Mouse (Mus musculus) hindbrain, embryonic 15.5 days (tissue): ENCODE measurements around the gene B3gntl1. TPM values are rescaled to one million over a fixed set of nuclear protein-coding genes. Genes with fewer than 3 reads are reported as not detected.

Source experiments
- ATAC-seq: fragments of 200-750 bp; cut with Nextera tagmentation; 2 replicates; pipeline ENCODE4 v1.8.0; 2017; ENCODE audit warnings: low read depth, moderate number of reproducible peaks, moderate TSS enrichment; ENCODE audit not compliant: low FRiP score
- H3K27ac ChIP-seq: fragments of 300-500 bp; sonication (generic); replicated peaks from 2 replicates; pipeline ENCODE4 v1.5.1; 2015; ENCODE audit warnings: mild to moderate bottlenecking, inconsistent platforms
- H3K27me3 ChIP-seq: fragments of 300-500 bp; sonication (generic); 2 replicates; pipeline ENCODE4 v1.6.1; 2015; ENCODE audit warnings: control low read depth, inconsistent platforms
- H3K36me3 ChIP-seq: fragments of 300-500 bp; sonication (generic); 2 replicates; pipeline ENCODE4 v1.6.1; 2015; ENCODE audit warnings: control low read depth, inconsistent platforms
- H3K4me1 ChIP-seq: fragments of 300-500 bp; sonication (generic); replicated peaks from 2 replicates; pipeline ENCODE4 v1.6.1; 2015; ENCODE audit warnings: control low read depth, inconsistent platforms
- H3K4me2 ChIP-seq: fragments of 300-500 bp; sonication (generic); 2 replicates; pipeline ENCODE4 v1.6.1; 2015; ENCODE audit warnings: moderate library complexity, mild to moderate bottlenecking, inconsistent platforms
- H3K4me3 ChIP-seq: fragments of 300-500 bp; sonication (generic); 2 replicates; pipeline ENCODE4 v1.5.1; 2015; ENCODE audit warnings: mild to moderate bottlenecking, inconsistent platforms
- H3K9ac ChIP-seq: fragments of 300-500 bp; sonication (generic); 2 replicates; pipeline ENCODE4 v1.6.1; 2015; ENCODE audit warnings: inconsistent platforms
- H3K9me3 ChIP-seq: fragments of 300-500 bp; sonication (generic); 2 replicates; pipeline ENCODE4 v1.6.1; 2016; ENCODE audit warnings: control low read depth, inconsistent platforms
- WGBS: fragments of 180-500 bp; shearing (Covaris S2); methylation state at CpG from one replicate; pipeline ENCODE4 v1.1.7; 2015; 5-methylcytosine and 5-hydroxymethylcytosine counted together
- polyA plus RNA-seq: library from polyadenylated mRNA; unstranded; fragments of >200 nt; fragmentation: Nextera tagmentation; extraction: Ambion mirVana; gene quantifications from 2 replicates; pipeline ENCODE4 v1.2.1, GENCODE M21; 2015

The B3gntl1 gene
- polyA plus RNA-seq, 1 experiment from 2014 or later, result 7.9 TPM

DNA sequence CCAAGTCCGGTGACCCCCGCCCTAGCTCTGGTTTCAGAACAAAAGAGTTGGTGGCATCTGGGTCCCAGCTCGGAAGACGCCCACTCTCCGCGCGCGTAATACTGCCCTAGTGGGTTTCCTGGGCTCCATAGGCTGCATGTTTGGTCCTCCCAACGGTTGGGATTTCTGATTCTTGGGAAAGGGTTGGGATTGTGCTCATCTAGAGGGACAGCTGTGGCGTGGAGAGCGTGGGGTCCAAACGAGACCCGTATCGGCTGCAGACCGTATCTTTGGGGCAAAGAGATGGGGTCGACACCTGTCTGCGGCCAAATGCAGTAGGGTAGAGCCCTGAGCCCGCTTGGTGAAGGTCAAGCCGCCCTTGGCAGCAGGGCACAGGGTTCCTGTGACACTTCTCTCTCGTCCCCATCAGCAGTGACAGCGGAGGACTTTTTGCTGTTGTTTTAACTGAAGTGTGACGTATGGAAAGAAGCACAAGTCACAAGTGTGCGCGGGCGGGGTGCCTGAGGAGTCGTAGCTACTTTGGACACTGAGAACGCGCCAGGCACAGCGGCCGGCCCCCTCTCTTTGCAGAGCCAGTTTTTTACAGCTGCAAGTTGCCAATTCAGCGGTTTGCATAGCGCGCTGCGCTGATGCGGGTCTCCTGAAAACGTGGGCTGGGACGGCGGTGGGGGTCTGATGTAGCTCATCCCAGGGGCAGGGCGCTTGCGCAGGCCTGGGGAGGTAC lies 30.1 kb upstream of the B3gntl1 start:
- no peaks in the 10 kb centered on the region for H3K36me3 ChIP-seq
- peak overlapping the region; percentile 66 for H3K4me3 ChIP-seq
- H3K4me1 ChIP-seq, result peaks cover 20% of the 10 kb centered on the region
- ATAC-seq, result peak; percentile 57; the same call in 1 of the 2 replicates
- peak overlapping the region; percentile 91 for H3K4me2 ChIP-seq
- WGBS, result under 1% methylated on average over 40 of the region's 40 CpGs
- peak overlapping the region; percentile 57; the same call in 1 of the 2 replicates for H3K27ac ChIP-seq
- H3K27me3 ChIP-seq, result peaks cover 11% of the 10 kb centered on the region
- H3K9ac ChIP-seq, result peak overlapping the region; percentile 65
- H3K9me3 ChIP-seq, result no peaks in the 10 kb centered on the region

DNA sequence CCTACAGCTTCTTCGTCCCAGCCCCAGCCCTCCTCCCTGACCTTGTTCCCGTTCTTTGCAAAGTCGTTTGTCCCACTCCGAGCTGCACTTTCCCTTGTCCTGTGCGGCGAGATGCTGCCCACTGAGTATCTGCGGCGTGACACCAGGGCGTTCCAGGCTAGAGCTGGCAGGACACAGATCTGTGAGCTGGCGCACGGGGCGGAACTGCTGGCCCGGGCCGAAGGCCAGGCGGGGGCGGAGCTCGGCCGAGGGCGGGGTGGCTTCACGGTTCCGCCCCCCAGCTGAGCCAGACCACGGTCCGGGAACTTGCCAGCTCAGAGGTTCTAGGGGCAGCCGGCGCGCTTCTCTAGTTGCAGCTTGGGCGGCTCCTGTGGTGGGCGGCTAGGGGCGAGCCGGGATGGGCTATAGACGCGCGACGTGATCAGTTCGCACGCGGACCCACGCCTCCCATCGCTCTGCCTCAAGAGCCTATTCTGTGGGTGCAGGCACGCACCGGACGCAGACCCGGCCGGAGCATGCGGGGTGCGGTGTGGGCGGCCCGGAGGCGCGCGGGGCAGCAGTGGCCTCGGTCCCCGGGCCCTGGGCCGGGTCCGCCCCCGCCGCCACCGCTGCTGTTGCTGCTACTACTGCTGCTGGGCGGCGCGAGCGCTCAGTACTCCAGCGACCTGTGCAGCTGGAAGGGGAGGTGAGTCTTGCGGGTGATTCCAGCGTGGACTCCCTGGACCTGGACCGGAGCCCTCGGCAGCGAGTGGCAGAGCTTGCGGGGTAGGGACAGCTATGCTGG lies 29.4 kb upstream of the B3gntl1 start:
- peak overlapping the region; percentile 66 for H3K4me3 ChIP-seq
- peak; percentile 84 for ATAC-seq
- H3K27me3 ChIP-seq, result peaks cover 11% of the 10 kb centered on the region
- WGBS, result under 1% methylated on average over 58 of the region's 69 CpGs
- H3K36me3 ChIP-seq, result no peaks in the 10 kb centered on the region
- peak overlapping the region; percentile 91 for H3K4me2 ChIP-seq
- no peaks in the 10 kb centered on the region for H3K9me3 ChIP-seq
- H3K27ac ChIP-seq, result peak overlapping the region; percentile 64
- peaks cover 20% of the 10 kb centered on the region for H3K4me1 ChIP-seq
- peak overlapping the region; percentile 65 for H3K9ac ChIP-seq

DNA sequence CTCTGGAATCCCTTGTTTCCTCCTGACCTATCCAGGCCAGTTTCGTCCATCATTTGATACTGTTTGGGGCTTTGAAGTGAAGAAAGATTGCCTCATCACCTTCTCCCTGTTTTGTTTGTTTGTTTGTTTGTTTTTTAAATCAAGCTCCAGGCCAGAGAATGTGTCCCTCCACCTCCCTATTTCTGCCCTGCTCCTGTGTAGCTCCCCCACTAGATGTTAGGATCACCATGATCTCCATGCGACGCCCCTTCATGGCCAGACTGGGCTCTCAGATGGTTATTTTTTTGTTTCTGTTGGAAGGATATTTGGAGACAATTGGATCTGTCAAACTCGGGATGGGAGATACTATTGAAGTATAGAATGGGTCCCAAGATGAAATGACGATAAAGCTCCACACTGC lies 28.3 kb upstream of the B3gntl1 start, which contains the start of gene Metrnl:
Gene Metrnl (plus strand): TSS at position 301 of the 400 bp plus-strand sequence.
- H3K27me3 ChIP-seq, result peaks cover 11% of the 10 kb centered on the region
- peak within 1 kb of the TSS; percentile 66 for H3K4me3 ChIP-seq
- peaks cover 20% of the 10 kb centered on the region for H3K4me1 ChIP-seq
- ATAC-seq, result no peak
- peak within 1 kb of the TSS; percentile 65 for H3K9ac ChIP-seq
- peak within 1 kb of the TSS; percentile 91 for H3K4me2 ChIP-seq
- H3K9me3 ChIP-seq, result no peaks in the 10 kb centered on the region
- peak within 1 kb of the TSS; percentile 64 for H3K27ac ChIP-seq
- H3K36me3 ChIP-seq, result no peaks in the 10 kb centered on the region
- 90% methylated on average over 5 of the region's 5 CpGs for WGBS

DNA sequence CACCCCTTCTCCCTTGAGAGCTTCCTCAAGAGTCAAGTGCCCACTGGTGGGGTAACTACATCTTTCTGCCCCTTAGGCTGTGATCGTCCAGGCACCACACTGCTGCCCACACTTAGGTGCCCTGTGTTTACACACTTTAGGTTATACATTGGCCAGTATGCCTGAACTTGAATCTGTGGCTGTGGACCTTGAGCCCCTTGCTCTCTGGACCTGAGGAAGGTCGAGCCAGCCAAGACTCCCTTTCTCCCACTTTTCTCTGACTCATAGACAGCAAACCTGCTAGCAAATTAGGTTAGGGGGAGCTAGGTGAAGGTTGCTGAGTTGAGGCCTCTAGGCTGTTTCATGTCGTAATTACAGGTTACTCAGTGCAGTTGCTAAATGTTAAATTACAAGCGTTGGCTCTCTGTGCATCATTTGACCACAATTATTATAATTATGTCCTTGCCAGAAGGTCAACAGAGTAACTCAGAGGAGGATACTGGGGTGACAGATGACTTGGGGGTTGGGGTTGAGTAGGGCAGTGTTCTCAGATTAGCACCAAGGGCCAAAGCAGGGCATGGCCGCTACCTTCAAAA lies 25.5 kb upstream of the B3gntl1 start:
- ATAC-seq, result no peak
- no peak overlapping the region for H3K27ac ChIP-seq
- H3K4me3 ChIP-seq, result no peak overlapping the region
- no peak overlapping the region for H3K4me2 ChIP-seq
- 81% methylated on average over 5 of the region's 5 CpGs for WGBS
- H3K9me3 ChIP-seq, result no peaks in the 10 kb centered on the region
- no peaks in the 10 kb centered on the region for H3K36me3 ChIP-seq
- no peak overlapping the region for H3K9ac ChIP-seq
- peaks cover 11% of the 10 kb centered on the region for H3K4me1 ChIP-seq
- H3K27me3 ChIP-seq, result 0 out of 2 replicates have a peak, but pooled peaks cover 3% of the 10 kb centered on the region

DNA sequence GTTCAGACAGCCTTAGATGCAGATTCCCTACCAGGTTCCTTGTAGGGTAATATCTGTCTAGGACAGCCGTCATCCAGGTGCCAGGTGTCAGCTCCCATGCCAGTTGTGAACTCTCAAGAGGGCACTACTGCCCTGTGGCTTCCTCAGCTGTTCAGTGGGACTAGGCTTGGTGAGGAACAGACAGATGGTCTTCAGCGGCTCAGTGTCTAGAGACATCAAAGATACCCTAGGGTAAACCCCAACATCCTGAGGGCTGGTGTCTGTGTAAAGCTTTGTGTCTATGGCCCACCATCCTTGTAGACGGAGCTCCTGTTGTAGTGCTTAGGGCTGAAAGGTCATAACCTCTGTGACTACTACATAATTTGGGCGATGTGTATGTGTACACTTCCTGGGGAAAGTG lies 24.3 kb upstream of the B3gntl1 start:
- ATAC-seq, result no peak
- no peaks in the 10 kb centered on the region for H3K9me3 ChIP-seq
- no peak overlapping the region for H3K27ac ChIP-seq
- no peak overlapping the region for H3K4me3 ChIP-seq
- H3K27me3 ChIP-seq, result 0 out of 2 replicates have a peak, but pooled peaks cover 3% of the 10 kb centered on the region
- H3K36me3 ChIP-seq, result no peaks in the 10 kb centered on the region
- whole genome bisulfite sequencing, result 93% methylated on average over 4 of the region's 4 CpGs
- H3K4me1 ChIP-seq, result peaks cover 6% of the 10 kb centered on the region
- H3K9ac ChIP-seq, result no peak overlapping the region
- no peak overlapping the region for H3K4me2 ChIP-seq

DNA sequence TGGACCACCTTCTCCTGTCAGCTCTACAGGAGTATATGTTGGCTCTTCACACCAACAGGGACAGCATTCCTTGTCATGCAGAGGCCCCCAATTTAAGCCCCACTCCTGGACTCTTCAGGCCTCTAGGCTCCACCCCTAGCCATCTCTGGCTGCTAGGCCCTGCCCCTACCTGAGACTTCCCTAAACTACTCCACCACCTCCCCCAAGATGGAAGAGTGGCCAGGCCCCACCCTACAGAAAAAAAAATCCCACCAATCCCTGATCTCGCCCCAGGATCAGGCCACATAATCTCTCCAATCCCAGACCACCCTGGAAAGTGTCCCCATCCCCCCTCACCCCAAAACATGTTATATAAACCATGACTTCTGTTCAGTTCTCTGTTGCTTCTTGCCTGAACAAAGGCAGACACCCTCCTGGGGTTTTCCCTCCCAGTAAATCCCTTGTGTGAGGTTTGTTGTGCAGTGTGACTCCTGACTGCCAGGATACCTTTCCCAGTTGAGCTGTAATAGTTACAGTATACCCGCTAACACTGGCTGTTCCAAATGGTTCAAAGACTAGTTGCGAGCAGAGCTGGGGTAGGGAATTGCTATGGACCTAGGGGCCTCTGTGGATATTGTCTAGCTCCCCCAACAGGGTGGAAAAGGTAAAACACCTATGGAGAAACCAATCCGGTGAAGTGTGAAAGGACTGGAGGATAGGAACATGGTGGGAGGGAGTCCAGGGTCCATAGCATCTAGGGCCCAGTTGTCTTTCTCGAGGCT lies 22.5 kb upstream of the B3gntl1 start:
- Histone ChIP-seq H3K4me3 (no peak overlapping the region), H3K4me2 (no peak overlapping the region), H3K36me3 (no peaks in the 10 kb centered on the region), H3K27ac (no peak overlapping the region), H3K27me3 (no peaks in the 10 kb centered on the region), H3K9ac (no peak overlapping the region), H3K4me1 (no peaks in the 10 kb centered on the region), H3K9me3 (no peaks in the 10 kb centered on the region)
- ATAC-seq, result no peak
- 80% methylated on average over 5 of the region's 5 CpGs for WGBS

DNA sequence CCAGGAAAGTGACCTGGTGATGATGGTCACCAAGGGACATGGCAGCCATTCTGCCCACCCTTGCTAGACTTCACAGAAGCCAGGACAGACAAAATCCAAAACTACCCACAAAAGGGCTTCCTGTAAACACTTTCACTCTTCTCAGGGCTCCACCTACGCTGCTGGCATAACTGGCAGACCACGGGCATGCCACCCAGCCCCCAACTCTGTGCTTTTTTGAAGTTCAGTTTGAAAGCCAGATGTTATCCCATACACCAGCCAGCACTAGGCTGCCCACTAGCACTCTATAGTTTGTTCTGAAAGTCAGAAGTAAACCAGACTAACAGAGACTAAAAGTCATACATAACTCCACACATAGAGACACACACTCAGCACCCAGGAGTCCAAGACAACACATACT lies 15.1 kb upstream of the B3gntl1 start:
- Histone ChIP-seq H3K4me2 (no peak overlapping the region), H3K4me3 (no peak overlapping the region), H3K9ac (no peak overlapping the region), H3K27ac (no peak overlapping the region), H3K27me3 (no peaks in the 10 kb centered on the region), H3K9me3 (no peaks in the 10 kb centered on the region), H3K4me1 (no peaks in the 10 kb centered on the region), H3K36me3 (no peaks in the 10 kb centered on the region)
- WGBS, result 78% methylated on average over 2 of the region's 2 CpGs
- ATAC-seq, result no peak

DNA sequence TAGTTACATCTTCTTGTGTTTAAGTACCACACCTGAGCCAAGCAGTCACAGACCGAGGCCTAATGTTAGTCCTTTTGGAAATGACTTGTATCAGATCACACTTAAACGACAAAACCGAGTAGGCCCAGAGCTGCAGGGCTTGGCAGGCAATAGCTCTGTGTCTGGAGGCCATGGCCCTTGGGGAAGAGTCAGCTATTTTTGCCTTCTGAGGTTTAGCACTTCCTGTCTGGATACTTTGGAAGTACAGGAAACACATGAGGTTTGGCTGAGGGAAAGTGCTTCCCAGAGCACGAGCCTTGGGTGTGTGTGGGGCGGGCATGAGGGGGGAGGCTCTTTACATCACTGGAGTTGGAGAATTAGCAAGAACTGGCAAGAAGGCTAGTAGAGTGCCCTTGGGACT lies 13.7 kb upstream of the B3gntl1 start:
- no peaks in the 10 kb centered on the region for H3K27me3 ChIP-seq
- no peak for ATAC-seq
- H3K4me2 ChIP-seq, result no peak overlapping the region
- no peak overlapping the region for H3K9ac ChIP-seq
- 86% methylated on average over 5 of the region's 5 CpGs for WGBS
- no peak overlapping the region for H3K4me3 ChIP-seq
- no peak overlapping the region for H3K27ac ChIP-seq
- H3K9me3 ChIP-seq, result no peaks in the 10 kb centered on the region
- no peaks in the 10 kb centered on the region for H3K36me3 ChIP-seq
- H3K4me1 ChIP-seq, result no peaks in the 10 kb centered on the region

DNA sequence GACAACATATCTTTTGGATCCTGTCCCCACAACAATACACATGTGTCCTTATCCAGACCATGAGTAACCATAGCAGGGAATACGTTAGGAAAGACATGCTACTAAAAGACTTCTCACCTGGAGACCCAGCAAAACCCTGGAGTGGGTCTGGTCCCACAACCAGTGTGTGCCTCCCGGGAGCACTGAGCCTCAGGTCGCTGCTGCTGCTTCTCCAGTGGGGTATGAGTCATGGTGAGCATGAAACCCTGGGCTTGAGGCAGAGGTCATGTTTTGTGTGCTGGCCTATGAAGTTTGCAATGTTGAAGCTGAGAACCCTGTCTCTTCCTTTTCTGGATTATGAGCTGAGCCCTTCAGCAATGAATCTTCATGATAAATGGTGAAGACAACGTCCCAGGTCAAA lies 13.1 kb upstream of the B3gntl1 start:
- no peak for ATAC-seq
- Histone ChIP-seq H3K4me1 (no peaks in the 10 kb centered on the region), H3K9ac (no peak overlapping the region), H3K9me3 (no peaks in the 10 kb centered on the region), H3K4me3 (no peak overlapping the region), H3K27me3 (no peaks in the 10 kb centered on the region), H3K36me3 (no peaks in the 10 kb centered on the region), H3K27ac (no peak overlapping the region), H3K4me2 (no peak overlapping the region)
- WGBS, result 84% methylated on average over 4 of the region's 4 CpGs

DNA sequence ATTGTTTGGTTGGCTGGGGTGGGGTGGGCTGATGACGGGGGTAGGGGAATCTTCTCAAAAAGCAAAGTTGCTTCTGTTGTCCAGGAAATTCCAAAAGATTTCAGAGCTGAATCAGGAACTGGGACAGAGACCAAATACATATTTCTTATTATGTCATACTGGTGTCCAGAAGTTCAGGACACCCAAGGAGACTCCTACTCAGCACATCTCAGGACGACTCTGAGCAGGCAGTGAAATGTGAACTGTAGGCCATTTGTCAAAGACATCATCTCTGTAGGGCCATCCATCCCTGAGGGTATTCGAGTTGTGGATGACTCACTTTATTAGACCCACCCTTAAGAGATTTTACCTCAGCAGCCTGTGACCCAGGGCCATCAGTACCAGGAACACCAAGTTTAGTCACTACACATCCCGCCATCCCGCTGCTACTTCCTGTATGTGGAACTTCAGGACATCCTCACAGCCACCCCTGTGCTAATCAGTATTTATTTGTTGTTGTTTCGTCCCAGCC lies 12.6 kb upstream of the B3gntl1 start:
- WGBS, result 81% methylated on average over 6 of the region's 6 CpGs
- H3K4me2 ChIP-seq, result no peak overlapping the region
- H3K4me3 ChIP-seq, result no peak overlapping the region
- H3K4me1 ChIP-seq, result no peaks in the 10 kb centered on the region
- H3K36me3 ChIP-seq, result no peaks in the 10 kb centered on the region
- no peak overlapping the region for H3K9ac ChIP-seq
- H3K27ac ChIP-seq, result no peak overlapping the region
- ATAC-seq, result no peak
- H3K27me3 ChIP-seq, result no peaks in the 10 kb centered on the region
- no peaks in the 10 kb centered on the region for H3K9me3 ChIP-seq

DNA sequence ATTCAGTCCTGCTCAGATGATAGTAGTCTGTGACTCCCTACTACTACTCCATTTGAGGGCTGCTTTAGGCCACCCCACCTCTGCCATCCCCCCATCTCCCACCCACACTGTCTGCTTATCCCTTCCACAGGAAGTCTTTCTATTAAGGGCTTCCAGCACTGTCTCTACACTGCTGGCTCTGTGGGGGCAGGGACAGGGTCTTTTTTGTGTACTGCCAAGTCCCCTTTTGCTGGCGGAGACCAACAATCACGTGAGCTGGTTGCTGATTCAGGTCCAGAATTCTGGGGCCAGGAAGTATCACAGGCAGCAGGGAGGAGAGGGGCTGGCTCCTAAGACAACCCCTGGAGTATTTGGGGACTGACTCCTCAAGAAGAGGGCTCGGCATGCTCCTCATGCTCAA lies 10.3 kb upstream of the B3gntl1 start:
- no peak overlapping the region for H3K4me2 ChIP-seq
- H3K9me3 ChIP-seq, result no peaks in the 10 kb centered on the region
- 54% methylated on average over 3 of the region's 3 CpGs for WGBS
- peak; percentile 82 for ATAC-seq
- H3K4me1 ChIP-seq, result no peaks in the 10 kb centered on the region
- H3K36me3 ChIP-seq, result no peaks in the 10 kb centered on the region
- no peak overlapping the region for H3K9ac ChIP-seq
- H3K27me3 ChIP-seq, result no peaks in the 10 kb centered on the region
- H3K4me3 ChIP-seq, result no peak overlapping the region
- H3K27ac ChIP-seq, result peak overlapping the region; percentile 42; the same call in 1 of the 2 replicates
